Mouse (Mus musculus): Measurements from ENCODE around the gene Ern1.

GRCm38 (mm10) chr11:106519519-106519918 is 31.9 kb upstream of the Ern1 start:
- TF ChIP-seq CTCF (IDR thresholded peaks at IDR 0.05; ENCODE audit: borderline replicate concordance, insufficient read depth, low read length) (no peak), POLR2A (IDR thresholded peaks at IDR 0.05; ENCODE audit: low read depth, low read length) (no peak)
